Mouse (Mus musculus) erythroid progenitor cell, adult 5-6 weeks (primary cell): ENCODE measurements at regions not wholly inside any gene's neighbourhood (a gene's known extent, or its start where the extent isn't known, plus 50 kb on each side); places are given as distances from the start of the nearest gene placed in this dataset.

Experiments
- ATAC-seq: replicated peaks from 2 replicates; pipeline ENCODE4 v1.8.0; 2016; ENCODE audit warnings: moderate number of reproducible peaks, mild to moderate bottlenecking, moderate TSS enrichment, inconsistent platforms; ENCODE audit not compliant: poor library complexity, low FRiP score, severe bottlenecking

DNA sequence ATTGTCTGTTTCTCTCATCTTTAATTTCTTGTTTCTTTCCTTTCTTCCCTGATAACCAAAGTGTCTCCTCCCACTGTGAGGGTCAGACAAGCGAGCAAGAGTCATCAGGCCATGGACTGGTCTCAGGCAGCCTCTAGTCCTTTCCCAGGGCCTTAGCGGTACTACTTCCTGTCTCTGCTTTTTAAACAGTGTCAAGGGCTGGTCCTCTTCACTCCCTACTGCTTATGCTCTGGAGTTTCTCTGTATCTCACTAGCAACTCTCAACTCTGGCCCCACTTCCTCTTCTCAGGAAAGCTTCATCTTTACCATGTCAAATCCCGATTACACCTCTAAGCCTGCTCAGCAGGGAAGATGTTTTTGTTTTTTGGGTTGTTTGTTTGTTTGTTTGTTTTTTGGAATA lies 124.1 kb downstream of the Pten start:
- ATAC-seq: no peak

DNA sequence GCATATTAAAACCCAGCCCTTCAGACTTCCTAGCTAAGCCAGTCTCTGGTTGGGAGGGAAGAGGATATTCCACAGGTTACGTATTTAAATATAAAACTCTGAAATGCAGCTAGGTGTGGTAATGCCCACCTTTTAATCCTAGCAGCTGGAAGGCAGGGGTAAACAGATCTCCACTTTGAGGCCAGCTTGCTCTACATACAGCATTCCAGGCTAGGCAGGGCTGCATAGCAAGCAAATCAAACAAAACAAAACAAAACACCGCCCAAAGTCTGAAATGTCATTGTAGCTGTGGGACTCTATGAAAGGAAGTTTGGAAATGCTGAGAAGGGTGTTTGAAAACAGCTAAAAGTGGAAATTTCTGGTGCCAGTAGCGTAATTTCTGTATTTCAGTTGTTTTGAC lies 127.0 kb downstream of the Pten start:
- no peak for ATAC-seq

DNA sequence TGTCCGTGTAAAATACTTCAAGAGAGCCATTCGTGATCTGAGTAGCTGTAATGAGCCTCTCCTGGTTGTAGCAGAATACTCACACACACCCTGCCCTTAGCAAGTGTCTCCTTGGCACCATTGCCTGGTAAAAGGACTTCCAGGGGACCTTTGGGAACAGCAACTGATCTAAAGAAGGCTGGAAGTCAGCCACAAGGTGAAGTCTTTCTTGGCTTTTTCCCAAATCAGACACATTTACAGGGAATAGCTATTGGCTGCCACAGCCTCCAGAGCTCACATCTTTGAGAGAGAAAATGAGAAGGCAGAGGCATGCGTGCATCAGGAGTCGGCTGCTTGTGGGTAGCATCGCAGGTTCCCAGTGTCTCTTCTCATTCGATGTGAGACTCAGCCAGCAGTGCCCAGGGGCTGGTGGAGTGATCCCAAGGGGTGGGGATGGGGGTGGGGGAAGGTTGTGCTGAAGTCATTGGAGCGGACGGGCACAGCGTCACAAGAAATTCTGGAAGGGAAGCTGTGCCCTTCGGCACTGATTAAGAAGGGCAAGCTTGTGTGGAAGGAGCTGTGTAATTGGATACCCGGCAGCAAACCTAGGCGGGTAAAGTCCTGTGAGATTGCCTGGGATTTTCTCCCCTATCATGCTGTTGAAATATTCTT lies 128.3 kb downstream of the Pten start:
- no peak for ATAC-seq

DNA sequence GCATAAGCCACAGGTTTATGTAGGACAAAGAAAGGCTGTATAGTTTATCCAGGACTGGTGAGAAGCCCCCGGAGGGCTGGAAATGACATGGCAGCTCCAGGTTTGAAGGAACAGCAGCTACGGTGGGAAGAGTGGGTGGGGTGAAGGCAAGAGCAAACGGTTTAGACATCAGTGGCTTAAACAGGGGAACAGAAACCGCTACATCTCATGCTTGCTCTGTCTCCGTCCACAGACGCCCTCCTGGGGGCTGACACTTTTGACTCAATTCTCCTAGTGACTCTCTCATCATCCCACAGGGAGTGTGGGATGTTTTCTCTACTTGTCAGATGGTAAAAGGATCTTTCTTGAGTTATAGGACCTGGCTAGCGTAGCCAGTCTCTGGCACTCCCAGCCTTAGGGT lies 129.9 kb downstream of the Pten start:
- ATAC-seq: no peak

DNA sequence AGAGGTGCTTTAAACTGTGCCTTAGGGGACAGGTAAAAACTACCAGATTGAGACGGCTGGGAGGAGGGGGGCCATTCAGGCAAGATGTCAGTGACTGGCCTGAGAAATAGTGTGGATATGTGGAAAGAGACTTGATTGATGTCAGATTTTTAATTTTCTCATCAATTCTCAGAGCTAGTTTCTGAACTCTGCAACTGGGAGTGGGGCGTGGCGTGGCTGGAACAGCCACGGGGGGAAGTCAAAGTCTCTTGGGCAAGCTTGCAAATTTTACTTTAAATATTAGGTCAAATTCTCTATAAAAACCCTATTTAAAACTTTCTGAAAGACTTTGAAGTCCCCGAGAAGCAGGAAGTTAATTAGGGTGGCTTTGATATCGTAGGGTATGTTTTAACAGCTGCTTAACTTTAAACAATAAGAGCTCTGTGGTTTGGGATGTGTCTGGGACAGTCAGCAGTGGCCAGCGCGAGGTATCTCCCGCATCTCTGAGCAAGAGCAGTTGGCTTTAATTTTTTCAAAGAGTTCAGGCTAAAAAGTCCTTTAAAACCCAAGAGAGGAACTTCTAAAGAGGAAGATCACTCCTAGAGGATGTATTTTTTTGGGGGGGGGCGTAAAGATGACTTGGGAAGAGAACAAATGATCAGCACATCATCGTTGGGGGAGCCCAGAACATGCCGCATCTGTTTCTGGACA lies 131.5 kb downstream of the Pten start:
- ATAC-seq: no peak

DNA sequence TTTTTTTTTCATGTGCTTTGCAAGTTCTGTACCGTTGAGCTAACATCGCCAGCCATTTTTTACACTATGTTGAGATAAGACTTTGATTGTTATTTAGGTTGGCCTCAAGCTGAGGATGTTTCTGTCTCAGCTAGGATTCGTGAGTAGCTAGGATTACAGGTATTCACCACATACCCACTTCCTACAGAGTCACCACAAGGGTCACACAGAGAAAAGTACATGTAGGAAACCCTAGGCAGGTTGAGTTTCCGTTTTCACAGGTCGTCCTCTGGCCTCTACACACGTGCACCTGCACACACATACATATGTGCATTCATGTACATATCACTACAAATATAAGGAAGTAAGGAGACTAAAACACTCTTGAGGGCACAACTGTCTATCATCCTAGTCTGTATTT lies 133.5 kb downstream of the Pten start:
- no peak for ATAC-seq

DNA sequence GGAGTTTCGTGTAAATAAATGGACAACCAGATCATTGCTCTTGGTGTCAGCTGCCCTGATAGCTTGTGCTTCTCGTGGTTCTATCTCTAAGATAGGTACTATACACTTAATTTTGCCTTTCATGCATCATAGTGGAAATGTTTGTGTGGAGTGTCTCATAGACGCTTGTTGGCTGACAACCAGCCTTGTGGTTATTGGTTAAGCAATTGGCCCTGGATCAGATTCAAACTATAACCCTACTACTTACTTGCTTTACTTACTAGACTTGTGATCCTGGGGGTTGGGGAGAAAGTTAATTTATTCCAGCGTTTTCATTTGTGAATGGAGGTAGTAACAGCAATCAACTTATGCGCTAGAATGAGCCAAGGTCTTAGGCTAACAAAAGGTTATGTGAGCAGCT lies 135.2 kb downstream of the Pten start:
- ATAC-seq: no peak

DNA sequence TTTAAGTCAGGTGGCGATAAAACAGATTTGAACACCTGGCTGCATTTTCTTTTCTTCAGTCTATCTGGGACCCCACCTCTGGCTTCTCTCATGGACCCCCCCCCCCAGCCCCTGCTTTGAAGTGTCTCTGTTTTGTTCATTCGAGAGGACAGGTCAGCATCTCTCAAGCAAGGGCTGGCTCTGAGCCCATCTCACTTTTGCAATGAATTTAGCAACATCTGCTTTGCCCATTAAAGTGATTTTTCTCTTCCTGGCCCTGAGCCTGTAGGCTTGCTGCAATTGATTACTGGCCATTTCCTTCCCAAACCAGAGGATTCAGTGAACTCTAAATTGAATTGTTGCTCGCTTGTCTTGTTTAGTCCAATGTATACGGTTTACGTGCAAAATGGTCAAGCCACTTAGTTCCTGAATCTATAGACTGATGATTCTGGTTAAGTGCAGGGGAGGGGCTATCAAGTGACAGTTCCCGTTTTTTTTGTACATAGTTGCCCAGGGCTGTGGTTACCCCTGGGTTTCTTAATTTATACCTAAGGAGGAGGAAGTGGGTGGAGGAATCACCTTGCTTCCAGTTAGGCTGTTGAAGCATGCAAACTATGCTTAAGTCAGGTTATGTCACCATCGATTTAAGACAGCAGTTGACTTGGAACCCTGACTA lies 146.3 kb downstream of the Pten start:
- ATAC-seq: no peak

DNA sequence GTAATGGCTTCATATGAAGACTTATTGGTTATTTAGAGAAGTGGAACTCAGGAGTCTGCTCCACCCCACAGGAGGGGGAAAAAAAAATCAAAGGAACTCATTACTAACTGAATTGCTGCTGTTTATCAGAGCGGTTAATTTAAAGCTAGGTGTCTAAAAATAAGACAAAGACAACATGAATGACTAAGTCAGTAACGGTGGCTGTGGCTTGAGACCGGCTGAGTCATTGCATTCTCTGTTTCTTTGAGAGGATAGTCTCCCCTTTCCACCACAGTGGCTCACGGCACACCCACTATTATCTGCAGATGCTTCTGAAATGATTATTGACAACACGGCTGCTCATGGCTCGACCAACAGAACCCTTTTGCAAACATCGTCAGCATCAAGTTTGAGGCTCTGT lies 147.2 kb downstream of the Pten start:
- ATAC-seq: no peak

DNA sequence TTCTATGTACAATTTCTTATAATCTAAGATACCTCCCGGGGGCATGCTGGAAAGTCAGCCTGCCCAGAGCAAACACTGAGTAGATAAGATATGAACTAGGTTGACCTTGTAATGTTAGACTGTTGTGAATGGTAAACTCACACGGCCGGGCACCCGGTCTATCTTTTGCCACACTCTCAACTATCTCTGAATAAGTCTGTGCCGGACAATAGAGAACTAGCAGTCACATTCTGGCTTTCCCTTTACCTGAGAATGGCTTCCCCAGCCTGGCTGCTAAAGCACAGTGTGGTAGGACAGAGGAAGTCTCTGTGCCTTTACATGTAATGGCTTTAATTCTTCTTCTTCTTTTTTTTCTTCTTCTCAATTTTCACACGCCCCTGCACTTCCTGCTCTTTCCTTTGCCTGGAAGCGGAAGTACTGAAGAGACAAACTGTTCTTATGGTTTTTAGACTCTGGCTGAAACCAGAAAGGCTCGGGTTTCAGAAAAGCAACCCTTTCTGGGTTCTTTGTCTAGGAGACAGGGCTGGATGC lies 148.7 kb downstream of the Pten start:
- ATAC-seq: 0 out of 2 replicates have a peak, but pooled peaks have one; percentile 42

DNA sequence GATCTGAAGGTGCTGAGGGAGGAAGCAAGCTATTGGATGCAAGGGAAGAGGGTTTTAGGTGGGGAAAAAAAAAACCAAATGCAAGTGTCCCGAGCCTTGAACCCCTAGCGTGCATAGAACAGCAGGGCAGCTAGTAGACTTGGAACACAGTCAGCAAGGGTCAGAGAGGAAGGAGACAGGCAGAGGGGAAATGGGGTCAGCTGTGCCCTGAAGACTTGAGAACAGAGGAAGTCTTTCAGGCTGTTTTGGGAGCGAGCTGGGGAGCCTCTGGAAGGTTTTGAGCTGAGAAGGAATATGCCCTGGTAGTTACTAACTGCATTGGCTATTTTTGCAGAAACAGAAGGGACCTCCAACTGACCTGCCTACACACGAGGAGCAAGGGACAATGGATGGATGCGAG lies 149.5 kb downstream of the Pten start:
- ATAC-seq: no peak

DNA sequence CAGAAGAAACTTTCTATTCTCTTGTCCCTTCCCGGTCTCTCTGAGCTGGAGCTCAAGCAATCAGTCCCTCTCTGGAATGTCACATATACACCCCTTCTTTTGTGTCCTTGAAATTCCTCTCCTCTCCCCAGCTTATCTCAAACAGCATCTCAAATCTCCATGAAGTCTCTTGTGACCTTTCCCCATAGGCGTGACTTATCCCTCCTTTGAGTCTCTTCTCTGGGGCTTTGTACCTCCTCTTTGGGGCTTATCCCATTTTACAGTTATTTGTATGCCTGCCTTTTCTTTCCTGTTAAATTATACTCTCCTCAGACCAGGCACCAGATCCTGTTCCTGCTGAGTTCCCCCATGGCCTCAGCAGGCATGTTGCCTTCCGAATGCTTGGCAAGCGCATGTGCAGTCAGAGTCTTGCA lies 152.8 kb downstream of the Pten start:
- no peak for ATAC-seq

DNA sequence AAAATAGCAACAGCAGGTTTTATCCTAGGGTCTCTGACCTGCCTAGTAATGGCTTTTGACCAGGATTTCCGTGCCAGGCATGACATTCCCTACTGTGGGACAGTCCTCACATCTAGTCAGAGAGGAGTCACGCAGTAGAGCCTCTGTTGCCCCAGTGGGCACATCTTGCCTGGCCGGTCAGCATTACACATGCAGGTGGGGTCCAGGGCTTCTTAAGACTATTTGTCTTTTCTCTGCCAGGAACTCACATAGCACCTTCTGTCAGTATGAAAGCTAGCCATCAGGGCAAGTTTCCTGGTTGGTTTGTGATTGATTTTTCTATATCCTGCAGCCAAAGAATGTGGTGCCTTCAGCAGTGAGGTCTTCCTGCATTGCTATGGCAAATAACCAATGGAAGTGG lies 155.0 kb downstream of the Pten start:
- ATAC-seq: no peak

DNA sequence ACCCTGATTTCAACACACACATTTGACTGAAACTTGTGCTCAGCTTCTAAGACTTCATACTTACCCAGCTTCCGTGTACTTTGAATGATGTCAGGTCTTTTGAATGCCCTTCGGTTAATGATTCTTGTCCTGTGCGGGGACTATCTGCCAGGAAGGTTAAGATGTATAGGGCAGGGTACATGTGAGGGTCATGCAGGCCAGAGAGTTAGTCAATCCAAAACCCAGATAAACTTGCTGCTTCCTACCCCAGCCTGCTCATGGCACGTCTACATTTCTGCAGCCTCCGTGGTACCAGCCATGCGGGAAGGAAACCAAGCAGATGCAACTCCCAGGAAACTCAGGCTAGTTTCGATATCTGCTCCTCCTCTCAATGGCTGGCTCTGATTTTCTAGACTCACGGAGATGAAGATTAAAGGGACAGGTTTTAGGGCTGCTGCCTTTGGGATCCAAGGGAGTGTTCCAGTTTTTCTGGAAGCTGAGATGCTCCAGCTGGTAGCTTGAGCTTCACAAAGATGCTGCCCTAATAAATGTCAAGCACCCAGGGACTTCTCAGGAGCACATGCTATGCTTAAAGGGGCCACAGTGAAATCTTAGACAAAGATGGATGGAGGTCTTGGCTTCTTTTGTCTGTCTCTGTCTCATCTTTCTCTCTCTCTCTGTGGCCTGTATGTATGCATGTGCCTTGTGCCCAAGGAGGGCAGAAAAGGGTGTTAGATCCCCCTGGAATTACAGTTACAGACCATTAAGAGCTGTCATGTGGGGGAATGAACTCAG lies 159.4 kb downstream of the Pten start:
- ATAC-seq: no peak

DNA sequence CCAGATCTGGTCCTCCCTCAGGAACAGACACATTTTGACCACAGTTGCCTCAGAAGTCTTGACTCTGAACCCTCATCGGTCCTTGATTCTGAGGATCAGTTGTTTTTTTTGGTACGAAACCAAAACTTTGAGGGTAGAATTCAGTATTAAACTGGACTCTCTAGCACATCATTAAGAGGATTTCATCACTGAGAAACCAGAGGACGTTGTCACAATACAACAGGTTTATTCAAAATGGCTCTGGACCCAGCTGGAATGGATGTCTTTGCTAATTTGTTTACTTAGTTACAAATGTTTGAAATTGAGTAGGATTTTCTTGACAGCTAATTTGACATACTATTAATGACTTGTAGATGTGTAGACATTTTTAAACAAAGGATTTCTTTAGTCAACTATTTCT lies 163.7 kb downstream of the Pten start:
- ATAC-seq: no peak

DNA sequence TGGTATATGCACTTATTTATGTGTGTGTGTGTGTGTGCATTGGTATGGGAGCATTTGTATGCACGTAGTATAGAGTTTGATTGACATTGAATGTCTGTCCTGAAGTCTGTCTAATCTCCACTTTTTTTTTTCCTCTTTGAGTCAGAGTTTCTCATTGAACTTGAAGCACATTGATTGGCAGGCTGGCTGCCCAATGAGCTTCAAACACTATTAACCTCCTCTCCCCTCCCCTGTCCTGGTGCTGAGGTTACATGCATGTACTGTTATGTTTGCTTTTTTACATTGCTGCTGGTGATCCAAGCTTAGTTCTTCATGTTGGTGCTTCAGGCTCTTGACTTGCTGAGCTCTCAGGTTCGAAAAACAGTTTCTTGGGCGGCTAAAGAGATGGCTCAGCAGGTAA lies 166.6 kb downstream of the Pten start:
- no peak for ATAC-seq

DNA sequence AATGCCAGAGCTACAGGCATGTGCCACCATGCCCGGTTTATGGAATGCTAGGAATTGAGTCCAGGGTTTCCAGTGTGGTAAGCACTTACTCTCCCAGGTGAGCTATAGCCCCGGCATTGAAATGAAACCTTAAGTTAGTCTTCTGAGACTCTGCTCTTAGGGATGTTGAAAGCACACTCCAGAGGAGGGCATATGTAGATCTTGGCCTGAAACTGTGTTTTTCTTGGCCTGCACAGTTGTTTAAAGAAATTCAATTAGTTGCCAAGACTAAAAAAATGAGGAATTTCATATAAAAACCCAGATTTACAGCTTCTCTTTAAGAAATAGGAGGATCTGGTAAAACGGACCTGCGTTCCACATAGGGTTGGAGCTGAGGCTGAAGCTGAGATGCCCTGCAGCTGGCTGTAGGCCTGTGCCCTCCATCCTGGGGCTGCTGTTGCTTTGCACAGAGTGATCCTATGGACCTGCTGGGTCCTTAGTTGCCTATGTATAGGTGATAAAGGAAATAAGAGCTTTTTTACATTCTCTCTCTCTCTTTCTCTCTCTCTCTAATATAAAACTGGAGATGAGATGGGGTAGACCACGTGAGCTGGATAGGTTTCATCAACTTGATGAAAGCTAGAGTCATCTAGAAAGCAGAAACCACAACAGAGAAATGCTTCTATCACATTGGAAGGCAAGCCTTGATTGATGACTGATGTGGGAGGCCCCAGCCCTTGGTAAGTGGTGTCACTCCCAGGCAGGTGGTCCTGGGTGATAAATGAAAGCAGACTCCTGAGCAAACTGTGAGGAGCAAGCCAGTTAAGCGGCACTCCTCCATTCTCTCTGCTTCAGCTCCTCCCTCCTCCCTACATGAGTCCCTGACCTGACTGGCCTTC lies 168.6 kb downstream of the Pten start:
- no peak for ATAC-seq

DNA sequence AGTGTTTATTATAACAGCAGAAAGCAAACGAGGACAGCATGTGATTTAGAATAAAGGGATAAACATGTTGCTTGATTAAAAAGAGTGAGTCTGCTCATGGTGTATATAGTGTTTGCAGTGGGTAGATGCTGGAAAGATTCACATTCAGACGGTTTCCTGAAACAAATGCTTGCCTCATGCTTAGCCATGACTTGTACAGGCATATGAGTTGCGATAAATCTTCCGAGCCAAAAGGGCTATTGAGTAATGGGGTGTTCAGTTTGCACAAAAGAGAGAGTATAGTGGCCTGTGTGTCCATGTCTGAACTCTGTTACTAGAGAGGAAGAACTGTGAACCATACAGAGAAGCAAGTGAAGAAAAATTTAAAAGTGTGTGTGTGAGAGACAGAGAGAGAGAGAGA lies 169.3 kb downstream of the Pten start:
- ATAC-seq: no peak

DNA sequence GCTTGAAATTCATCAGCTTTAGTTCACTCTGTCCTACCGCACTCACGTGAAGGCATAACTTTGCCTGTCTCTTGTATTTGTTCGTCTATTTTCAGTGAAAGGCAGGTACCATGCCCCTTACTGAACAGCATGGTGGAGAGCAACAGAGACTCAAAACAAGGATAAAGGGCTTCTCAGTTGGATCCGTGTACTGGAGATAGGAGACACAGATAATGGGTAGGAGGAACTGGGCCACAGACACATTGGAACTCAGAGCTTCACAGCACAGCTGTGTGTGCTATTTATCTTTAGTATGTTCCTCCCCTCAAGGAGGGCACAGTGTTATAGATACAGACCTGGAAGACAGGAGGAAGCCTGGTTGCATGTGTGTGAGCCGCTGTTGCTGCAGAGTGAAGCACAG lies 176.4 kb downstream of the Pten start:
- no peak for ATAC-seq

DNA sequence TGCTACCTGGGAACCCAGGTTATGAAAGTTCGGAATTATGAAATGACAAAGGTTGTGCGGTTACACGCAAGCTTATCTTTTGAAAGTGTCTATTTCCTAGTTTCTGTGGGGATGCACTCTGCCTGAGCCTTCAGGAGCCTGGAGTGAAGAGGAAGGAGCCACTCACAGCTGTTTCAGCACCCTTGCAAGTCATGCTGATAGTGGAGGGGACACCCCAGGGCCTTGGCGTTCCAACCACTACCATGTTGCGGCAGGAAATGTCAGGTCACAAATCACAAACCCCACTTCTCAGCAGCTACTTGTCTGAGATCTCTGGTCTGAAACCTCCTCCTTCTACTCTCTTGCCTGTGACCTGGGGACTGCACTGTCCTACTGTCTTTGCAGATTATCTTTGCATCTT lies 178.3 kb downstream of the Pten start:
- no peak for ATAC-seq
